Mouse (Mus musculus) retina, adult 2 months (tissue): ENCODE data around the gene Map3k1.
A peak's percentile ranks its signal among the peaks of the same experiment; 100 is the strongest.
"Not testable (repeated sequence)": the region's sequence is repeated elsewhere in the genome, so short reads cannot be mapped to it uniquely, and the experiment has no call there.

Experiments used
- DNase-seq: peaks from one replicate; pipeline ENCODE4 v3.0.0-alpha.2; 2012; ENCODE audit warnings: low read depth, low spot score

Gene Map3k1

GRCm38 (mm10) chr13:111741991-111742615 is 66.7 kb downstream of the Map3k1 start:
- peak; percentile 54 for DNase-seq

GRCm38 (mm10) chr13:111741204-111741990 is 67.4 kb downstream of the Map3k1 start:
- DNase-seq, result no peak

GRCm38 (mm10) chr13:111726898-111727297 is 81.9 kb downstream of the Map3k1 start:
- no peak for DNase-seq

- DNase-seq, result peak; percentile 88
These were observed 83.4 kb downstream of the Map3k1 start for GRCm38 (mm10) chr13:111725165-111726077.

GRCm38 (mm10) chr13:111724811-111725164 is 84.0 kb downstream of the Map3k1 start:
- no peak for DNase-seq

- DNase-seq, result no peak
These were observed 89.1 kb downstream of the Map3k1 start for GRCm38 (mm10) chr13:111719726-111720125.

- no peak for DNase-seq
These were observed 98.3 kb downstream of the Map3k1 start for GRCm38 (mm10) chr13:111710531-111710930.

GRCm38 (mm10) chr13:111703952-111704351 is 104.8 kb downstream of the Map3k1 start:
- DNase-seq, result not testable (repeated sequence)

DNA sequence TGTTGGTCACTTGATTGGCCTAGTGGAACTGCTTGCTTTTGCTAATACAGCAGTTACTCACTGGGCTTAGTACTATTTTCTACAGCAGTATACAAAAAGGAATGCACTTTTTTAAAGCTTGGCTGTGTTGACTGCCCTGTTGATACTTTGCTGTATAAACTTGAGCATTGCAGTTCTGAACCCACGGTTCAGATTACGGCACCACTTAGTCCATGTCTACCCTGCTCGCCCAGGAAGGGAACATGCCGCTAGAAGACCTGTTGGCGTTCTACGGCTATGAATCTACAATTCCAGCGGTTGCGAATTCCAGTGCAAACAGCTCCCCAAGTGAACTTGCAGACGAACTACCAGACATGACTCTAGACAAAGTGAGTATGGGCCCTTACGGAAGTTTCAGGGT is 105.4 kb downstream of the Map3k1 start:
- DNase-seq, result no peak
